Mouse (Mus musculus): Measurements from ENCODE around the gene Pex11g.

Gene Pex11g

DNA sequence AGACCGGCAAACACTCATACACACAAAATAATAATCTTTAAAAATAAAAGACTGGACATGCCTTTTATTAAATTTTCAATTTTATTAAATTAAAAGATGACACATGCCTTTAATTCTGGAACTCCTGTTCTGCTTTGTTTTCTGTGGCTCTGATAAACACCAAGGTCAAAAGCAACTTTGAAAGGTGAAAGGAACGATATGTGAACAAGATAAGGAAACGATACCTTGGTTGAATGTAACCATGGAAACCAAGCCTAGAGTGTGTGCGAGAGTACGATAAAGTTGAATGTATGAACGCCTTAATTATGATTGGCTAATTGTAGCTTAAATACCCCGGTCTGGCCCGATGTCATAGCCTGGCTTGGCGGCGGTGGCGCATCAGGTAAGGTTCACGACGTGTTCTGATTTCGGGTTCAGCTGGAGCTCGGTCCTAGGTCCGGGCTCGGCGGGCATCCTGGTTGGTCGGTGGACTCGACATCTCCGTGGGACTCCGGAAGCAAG is 14.8 kb upstream of the Pex11g start:
- in situ Hi-C loops (cut with MboI, MseI) = no loop called here

DNA sequence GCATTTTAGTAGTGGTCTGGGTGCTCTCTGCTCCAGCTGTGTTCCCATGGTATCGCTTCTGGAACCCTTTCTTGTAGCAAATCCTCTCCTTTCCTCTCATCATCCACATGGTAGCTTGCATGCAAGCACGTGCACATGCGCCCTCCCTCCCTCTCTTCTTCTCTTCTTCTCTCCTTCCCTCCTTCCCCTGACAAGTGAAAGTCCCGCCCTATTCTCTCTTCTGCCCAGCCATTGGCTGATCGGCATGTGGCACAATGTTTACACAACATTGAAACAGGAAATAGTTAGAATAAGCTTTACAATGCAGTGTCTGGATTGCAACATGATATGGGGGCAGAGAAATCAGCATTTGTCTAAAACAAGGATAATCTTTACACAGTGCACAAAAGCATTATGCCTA is 14.1 kb upstream of the Pex11g start:
- in situ Hi-C loops (cut with MboI, MseI) = no loop called here

DNA sequence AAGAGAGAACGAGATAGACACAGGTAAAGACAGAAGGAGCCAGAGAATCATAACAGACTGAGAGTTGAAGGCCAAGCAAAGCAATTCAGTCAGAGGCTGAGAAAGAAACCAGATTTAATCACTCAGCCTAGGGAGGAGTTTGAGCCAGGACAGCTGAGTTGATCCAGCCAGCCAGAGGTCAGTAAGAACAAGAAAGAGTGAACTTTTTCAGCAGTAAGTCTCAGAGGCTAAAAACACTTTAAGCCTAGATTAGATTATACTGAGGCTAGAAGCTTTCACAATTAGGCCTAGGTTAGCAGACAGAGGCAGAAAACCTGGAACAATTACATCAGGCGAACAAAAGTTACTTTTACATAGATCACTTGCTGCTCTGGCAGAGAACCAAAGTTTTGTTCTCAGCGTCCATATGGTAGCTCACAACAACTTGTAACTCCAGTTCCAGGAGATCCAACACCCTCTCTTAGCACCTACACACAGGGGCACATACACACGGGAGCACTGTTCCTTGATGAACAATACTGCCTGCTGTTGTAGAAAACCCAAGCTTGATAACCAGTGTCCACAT is 12.8 kb upstream of the Pex11g start:
- in situ Hi-C loops (cut with MboI, MseI) = no loop called here

DNA sequence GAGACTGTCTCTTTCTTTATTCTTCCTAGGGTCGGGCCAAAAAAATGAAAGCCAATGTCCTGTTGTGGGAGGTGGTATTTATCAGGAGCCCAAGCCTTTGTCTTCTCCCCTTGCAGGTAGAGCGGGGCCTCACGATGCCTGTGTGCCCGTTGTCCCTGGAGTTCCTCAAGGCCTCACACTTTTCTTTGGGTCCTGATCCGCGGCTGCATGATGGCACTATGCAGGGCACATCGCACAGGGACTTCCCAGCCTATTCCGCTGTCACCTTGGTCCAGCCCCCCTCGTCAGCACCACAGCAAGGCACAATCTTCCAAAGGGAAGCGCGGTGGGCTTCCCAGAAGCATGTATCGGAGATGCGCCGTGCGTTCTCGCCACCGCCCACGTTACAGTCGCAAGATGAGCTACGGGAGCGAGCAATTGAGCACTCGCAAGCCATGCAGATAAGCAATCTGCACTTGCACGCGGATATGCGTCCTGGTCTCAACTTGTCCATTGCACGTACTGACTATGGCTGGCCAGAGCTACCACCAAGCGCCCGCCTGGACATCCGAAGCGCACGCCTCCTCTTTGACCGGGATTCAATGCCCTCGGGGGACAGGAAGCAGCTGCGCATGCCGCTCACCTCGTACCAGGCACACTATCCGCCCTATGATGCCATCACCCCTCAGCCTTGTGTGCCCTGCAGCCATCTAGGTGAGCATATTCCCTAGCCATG is 8.4 kb upstream of the Pex11g start:
- in situ Hi-C loops (cut with MboI, MseI) = no loop called here

DNA sequence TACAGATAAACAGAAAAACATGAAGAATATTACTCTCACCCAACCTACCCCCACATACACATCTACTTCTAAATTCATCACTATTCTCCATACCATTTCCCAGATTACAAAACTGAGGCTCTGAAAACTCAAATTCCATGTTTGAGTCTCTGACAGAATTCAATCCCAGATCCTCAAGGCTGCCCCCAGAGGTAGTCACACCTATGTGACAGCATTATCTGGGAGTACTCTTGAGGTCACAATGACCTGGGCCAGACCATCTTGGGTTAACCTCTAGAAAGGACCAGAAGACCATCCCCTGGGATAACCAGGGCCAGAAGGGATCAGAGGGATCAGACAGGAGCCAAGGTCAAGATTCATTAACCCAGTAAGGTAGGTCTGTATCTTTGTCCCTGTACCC is 3.1 kb upstream of the Pex11g start, which contains the start of gene Tex45:
TSS of gene Tex45 (plus strand) at position 301 of the 400 bp plus-strand sequence.
- in situ Hi-C loops (cut with MboI, MseI) = no loop called here

DNA sequence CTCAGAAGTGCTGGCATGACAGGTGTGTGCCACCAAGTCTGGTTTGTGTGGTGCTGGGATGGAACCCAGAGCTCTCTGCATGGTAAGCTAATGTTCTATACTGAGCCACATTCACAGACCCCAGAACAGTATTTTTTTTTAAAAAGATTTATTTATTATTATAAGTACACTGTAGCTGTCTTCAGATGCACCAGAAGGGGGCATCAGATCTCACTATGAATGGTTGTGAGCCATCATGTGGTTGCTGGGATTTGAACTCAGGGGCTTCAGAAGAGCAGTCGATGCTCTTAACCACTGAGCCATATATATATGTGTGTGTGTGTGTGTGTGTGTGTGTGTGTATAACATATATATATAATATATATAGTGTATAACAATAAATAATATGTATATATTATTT is 1.4 kb upstream of the Pex11g start:
- in situ Hi-C loops (cut with MboI, MseI) = loop anchor here (5.0 kb wide), 2 partner anchors 203 to 208 kb away; partner anchors contain the start of genes Fcor (in 1 of the 2) and Trappc5 (in 1 of the 2)

DNA sequence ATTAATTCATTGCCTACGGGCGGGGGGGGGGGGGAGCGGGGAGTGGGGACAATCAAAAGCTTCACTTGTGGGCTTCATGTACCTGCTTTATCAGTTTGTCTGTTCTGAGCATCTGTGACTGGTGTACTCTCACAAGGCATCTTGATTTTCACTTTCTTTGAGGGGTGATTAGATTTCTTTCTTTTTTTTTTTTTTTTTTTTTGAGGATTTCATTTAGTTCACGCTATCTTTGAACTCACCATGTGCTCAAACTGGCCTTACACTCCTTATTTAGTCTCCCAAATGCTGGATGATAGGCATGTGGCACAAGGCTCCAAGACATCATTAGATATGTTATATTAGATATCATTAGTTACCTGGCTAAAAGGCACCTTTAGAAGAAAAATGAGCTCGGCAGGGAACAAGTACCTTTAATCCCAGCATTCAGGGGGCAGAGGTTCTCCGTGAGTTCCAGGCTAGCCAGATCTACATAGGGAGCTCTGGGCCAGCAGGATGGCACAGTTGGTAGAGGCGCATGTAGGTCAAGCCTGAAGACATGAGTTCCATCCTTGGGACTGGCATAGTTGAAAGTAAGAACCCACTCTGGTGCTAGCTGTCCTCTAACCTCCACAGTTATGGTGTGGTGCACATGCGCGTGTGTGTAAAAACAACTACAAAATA is 536 bp upstream of the Pex11g start:
- in situ Hi-C loops (cut with MboI, MseI) = loop anchor here (5.0 kb wide), 2 partner anchors 204 to 209 kb away; partner anchors contain the start of genes Fcor (in 1 of the 2) and Trappc5 (in 1 of the 2)

DNA sequence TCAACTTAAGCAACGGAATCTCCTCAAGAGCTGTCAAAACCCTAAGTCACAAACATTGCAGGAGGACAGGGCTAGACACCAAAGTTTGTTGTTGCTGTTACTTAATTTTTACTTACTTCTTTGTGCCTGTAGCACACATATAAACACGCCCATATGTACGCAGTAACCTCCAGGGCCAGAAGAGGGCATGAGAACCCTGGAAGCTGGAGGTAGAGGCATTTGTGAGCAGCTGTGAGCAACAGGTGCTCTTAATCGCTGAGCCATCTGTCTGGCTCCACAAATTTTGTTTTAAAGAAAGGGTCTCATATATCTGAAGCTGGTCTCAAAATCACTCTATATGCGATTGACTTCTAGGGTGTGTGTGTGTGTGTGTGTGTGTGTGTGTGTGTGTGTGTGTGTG is 3.2 kb downstream of the Pex11g start:
- in situ Hi-C loops (cut with MboI, MseI) = no loop called here

DNA sequence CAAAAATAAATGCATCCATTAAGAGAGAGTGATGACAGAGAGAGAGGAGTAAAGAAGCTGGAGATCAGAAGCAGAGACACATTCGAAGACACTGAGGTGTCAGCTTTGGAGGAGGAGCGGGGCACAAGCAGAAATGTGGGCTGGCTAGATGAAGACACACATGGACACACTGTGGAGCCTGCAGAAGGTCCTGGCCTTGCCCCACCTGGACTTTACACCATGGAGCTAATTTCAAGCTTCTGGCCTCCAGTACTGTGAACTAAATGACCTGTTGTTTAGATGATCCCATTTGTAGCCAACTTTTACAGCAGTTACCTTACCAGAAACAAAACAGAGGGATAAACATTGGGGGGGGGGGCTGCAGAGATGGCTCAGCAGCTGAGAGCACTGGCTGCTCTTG is 4.2 kb downstream of the Pex11g start:
- in situ Hi-C loops (cut with MboI, MseI) = no loop called here

DNA sequence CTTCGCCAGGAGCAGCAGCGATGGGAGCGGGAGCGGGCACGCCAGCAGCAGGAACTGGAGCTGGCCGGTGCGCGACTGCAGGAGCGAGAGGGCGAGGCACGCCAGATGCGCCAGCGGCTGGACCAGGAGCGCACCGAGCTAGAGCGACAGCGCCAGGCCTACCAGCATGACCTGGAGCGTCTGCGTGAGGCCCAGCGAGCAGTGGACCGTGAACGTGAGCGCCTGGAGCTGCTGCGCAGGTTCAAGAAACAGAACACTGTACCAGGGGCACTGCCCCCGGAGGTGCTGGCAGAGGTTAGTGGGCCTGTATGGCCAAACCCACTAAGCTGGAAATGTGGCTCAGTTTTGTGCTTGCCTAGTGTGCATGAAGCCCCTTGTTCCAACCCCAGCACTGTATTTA is 15.5 kb downstream of the Pex11g start:
- in situ Hi-C loops (cut with MboI, MseI) = no loop called here

DNA sequence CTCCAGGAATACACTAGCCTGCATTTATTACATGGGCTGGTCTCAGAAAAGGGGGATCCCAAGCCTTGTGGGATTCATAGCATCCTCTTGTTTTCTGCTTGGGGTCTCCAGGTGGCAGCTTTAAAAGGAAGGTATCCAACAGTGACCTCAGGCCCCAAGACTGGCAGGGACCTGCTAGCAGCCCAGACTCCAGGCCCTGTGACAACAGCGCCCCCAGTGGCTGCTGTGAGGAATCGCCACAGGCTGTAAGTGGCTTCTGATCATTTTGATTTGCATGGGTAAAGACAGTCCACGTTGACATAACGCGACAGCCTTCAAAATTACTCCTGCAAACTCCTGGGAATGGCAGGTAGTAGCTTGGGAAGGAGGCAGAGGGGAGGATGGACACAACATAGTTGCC is 16.8 kb downstream of the Pex11g start:
- in situ Hi-C loops (cut with MboI, MseI) = no loop called here

DNA sequence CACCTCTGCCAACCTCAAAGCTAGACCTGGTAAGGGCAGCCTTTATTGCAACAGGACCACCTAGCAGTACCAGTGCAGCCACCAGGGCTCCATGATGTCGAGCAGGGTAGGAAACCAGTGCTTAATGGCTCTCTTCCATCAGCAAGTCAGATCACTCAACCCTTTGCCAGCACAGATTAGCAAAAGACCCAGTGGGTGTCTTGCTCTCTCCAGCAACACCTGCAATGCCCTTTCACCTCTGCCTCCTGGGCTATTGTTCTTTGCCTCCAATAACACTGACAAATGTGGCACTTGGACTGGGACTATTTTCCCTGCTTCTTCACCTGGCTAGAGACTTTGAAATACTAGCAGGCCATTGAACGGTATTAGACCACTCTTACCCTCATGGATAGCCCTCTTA is 18.3 kb downstream of the Pex11g start:
- in situ Hi-C loops (cut with MboI, MseI) = loop anchor here in 1 of 2 experiments (5.0 kb wide), 1 partner anchor 92 kb away; no protein-coding TSS in a partner anchor

DNA sequence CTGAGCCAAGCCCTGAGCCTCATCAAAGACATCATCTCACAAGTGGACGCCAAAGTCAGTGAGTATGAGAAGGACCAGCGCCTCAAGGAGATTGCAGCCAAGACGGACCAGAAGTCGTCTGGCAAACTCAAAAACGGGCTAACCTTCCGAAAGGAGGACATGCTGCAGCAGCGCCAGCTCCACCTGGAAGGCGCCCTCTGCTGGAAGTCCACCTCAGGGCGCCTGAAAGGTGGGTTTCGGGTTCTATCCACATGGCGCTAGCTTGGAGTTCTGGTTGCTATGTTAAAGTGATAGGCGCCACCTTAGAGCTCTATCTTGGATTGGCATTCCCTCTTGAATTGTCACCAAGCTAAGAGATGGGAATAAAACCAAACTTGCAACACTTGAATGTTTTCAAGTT is 28.0 kb downstream of the Pex11g start:
- in situ Hi-C loops (cut with MboI, MseI) = no loop called here

DNA sequence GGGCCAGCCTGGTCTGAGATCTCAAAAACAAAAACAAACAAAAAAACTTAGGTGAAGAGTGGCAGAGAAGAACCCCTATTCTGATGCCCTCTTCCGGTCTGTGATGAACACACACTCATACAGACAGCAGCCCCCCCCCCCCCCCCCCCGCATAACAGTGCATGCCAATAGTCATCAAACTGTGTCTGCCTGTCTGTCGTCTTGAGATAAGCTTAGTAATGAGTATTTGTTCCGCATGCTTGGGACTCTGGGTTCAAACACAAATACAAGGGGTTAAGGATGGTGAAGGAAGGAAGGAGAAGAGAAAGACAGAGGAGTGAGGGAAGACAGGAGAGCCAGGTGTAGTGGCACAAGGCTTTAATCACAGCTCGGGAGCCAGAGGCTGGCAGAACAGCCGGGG is 31.0 kb downstream of the Pex11g start:
- in situ Hi-C loops (cut with MboI, MseI) = no loop called here

DNA sequence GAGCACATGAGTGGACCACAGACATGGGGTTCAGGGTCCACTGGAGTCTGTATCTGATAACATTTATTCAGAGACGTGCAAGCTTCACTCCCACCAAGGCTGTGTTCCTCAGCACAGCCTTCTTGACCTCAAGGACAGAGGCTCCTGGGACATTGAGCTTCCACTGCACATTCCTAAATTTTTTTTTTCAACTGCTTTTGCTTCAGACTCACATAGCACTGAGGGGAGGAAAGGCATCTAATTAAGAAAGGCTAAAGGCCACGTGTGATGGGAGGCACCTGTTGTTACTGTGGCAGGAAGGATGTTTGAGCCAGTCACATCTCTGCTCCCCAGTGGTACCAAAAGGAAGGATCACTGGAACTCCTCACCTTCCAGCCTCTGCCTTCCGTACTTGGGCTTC is 36.4 kb downstream of the Pex11g start:
- in situ Hi-C loops (cut with MboI, MseI) = no loop called here

DNA sequence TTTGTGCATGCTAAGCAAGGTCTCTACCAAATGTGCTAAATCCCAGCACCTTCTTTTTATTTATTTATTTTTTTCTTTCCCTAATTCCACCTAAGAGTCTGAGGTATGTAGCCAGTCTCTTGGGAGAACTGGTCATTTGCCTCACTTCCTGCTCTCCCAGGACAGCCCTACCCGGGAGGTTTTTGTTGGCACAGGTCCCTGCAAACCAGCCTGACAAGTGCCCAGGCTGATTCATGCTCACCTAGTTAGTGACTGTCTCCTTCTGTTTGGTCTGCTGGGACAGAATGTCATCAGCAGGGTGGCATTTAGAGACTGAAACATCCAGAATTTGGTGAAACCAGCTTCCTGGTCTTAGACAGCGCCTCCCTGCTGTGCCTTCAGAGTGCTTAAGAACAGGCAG is 37.5 kb downstream of the Pex11g start:
- in situ Hi-C loops (cut with MboI, MseI) = no loop called here

DNA sequence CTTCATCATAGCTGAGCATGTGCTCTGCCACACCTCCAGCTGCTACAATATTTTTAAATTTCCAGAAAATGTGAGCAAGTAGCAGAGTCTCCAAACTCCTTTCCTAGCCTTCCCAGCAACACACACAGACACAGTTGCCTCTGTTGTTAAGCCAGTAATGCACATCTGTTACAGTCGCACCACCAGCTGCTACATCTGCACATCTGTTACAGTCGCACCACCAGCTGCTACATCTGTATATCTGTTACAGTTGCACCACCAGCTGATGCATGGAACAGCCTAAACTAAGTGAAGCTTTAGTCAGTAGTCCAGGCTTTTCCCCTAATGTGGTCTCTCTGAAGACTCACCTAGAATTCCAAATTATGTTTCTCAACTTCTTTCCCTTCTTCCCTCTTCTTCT is 39.1 kb downstream of the Pex11g start:
- in situ Hi-C loops (cut with MboI, MseI) = no loop called here

DNA sequence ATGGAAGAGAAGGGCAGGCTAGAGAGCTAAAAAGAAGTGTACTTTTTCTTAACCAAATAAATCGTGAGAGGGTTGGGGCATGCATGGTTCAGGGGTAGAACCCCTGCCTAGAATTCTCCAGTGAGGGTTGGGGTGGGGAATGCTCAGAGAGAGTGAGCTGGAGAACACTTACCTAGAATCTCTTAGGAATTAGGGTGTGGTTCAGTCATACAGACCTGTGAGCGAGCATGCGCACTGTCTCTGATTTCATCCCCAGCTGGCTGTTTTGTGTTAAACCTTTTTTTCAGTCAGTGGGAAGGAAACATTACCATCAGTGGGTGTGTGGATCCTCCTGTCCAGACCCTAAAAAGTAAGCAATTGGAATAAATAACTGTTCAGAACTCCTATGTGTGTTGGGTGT is 41.3 kb downstream of the Pex11g start:
- in situ Hi-C loops (cut with MboI, MseI) = no loop called here

DNA sequence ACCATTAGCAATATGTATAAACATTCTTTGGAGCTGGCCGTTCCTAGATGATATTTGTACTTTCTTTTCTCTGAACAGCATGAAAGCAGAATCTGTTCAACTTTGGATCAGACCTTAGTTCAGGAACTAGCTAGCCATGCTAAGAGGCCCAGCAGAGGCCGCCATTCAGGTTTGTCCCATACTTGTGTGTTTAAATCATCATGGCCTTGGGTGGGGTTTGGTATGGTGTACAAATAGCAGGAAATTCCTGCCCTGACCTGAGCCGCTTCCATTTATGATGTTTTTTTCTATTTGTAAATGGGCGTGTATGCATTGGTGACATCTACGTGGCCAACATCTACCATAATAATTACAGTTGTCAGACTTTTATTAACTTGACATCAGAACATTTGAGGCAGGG is 42.3 kb downstream of the Pex11g start:
- in situ Hi-C loops (cut with MboI, MseI) = no loop called here

DNA sequence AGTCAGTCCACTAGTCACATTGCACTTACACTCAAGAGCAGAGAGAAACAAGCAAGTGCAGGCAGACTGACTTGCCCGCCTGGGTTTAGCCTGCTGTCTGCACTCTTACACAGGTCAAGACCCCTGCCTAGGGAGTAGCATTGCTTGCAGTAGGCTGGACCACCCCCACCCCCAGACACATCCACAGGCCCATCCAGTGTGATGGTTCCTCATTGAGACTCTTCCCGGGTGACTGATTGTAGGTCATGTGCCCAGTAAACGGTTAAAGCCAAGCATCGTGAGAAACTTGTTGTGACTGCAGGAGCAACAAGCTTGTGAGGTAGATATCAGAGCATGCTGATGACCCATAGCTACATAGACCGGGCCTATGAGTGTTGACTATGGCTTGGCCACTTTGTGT is 46.0 kb downstream of the Pex11g start:
- in situ Hi-C loops (cut with MboI, MseI) = no loop called here

DNA sequence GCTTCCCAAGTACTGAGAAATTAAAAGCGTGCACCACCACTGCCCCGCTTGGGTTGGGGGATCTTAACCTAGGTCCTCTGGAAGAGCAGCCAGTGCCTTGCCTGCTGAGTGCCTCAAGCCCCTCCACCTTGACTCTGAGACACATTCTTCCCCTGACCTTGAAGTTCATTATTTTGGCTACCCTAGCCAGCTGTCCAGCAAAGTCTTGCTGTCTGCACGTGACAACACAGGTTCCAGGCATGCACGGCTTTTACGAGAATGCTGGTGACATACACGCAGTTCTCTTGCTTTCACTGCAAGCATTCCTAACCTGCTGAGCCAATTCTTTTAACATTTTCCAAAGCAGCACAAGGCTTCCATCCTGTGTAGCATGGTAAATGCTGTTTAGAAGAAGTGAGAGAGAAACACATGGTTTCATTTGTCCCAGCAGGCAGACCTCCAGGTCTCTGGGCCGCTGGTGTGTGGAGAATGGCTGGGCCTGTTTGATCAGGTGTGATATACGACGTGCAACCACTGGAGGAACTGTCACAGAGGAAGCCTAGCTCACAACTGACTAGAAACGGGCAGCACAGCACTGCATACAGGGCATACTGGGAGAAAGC is 47.3 kb downstream of the Pex11g start:
- in situ Hi-C loops (cut with MboI, MseI) = no loop called here

DNA sequence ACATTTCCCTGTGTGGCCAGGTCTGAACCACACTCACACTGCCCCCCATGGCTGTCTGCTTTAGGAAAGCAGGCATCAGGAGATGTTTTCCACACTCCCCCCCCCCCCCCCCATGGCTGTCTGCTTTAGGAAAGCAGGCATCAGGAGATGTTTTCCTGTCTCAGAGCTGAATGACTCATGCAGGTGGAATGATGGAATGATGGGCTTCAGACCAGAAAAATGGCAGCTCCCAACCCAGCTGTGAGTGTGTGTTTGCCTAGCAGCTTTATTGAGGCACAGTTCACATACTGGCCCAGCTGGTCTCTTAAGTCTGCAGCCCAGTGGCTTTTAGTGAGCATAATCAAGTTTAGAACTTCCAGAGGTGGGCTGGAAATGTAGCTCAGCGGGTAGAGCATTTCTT is 49.4 kb downstream of the Pex11g start:
- in situ Hi-C loops (cut with MboI, MseI) = no loop called here
